Comparison of ENCODE assay signal across 9 mouse cellular contexts in the genomic region with DNA sequence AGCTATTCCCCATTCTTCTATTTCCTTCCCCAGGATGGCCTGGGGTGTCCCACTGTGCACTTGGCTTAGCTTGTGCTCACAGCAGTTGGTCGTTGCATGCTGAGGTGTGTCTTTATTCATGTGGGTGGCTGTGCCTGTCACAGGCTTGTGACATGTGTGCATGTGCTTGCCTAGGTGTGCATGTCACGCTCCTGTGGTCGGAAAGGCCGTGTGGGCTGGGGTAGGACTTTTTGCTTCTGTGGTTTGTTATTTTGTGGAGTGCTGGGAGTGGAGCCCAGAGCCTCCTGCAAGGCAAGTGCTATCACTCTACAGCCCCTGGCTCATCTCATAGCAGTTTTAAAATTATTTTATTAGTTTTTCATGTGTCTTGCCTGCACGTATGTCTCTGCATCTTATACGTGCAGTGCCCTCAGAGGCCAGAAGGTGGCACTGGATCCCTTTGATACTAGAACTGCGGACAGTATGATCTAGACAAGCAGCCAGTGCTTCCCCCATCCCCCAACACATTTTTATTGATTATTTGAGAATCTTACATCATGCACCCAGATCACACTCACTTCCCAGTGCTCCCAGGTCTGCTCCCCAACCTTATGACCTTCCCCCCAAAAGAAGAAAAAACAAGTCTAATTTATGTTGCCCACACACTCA. TPM values are rescaled to one million over a fixed set of nuclear protein-coding genes. Genes with fewer than 3 reads are reported as not detected.
DNase-seq lines count a peak whose midpoint lies in the region; ATAC-seq lines count a peak whose summit lies in the region.
"Had no signal": no experiment of that assay in that cellular context is flagged by ENCODE, and none has a peak within 500 bp of the region (broad histone marks: within the 10 kb centered on the region; RNA-seq: fewer than 3 reads in every experiment).

No protein-coding gene starts in this region.

- DNase-seq in heart, adult 8-10 months (ENCODE audit: low spot score) = peak; percentile 53
- DNase-seq in CD8-positive naive resting alpha-beta T cell, adult 2 months (ENCODE audit: low read depth in 2 of 2, low spot score in 2 of 2) = peak; percentile 53 to 71
- DNase-seq in c-Kit-negative CD71-positive TER-119-positive erythroid progenitor cells, embryonic 14.5 days (ENCODE audit: low read depth, low spot score) = peak; percentile 53
- peak; percentile 39 to 57 for DNase-seq in frontal cortex, postnatal 25 days (ENCODE audit: low spot score in 2 of 2)
- peak; percentile 65 for DNase-seq in lung, postnatal 25 days (ENCODE audit: low spot score)
- DNase-seq in spleen, postnatal 14 days (ENCODE audit: low spot score in 2 of 2) = peak; percentile 59 to 75

- WGBS in heart, embryonic 12.5 days = 52% methylated on average over 7 of the region's 7 CpGs
- 41% methylated on average over 7 of the region's 7 CpGs for WGBS in kidney, embryonic 15.5 days

- H3K9me3 ChIP-seq in heart, embryonic 12.5 days (replicated peaks) = no peaks in the 10 kb centered on the region
- no peaks in the 10 kb centered on the region for H3K9me3 ChIP-seq in kidney, embryonic 15.5 days (replicated peaks)
- H3K9me3 ChIP-seq: embryonic facial prominence, embryonic 12.5 days had no signal

- 0 out of 2 replicates have a peak, but pooled peaks cover 5% of the 10 kb centered on the region for H3K27me3 ChIP-seq in heart, embryonic 12.5 days (replicated peaks)
- no peaks in the 10 kb centered on the region for H3K27me3 ChIP-seq in kidney, embryonic 15.5 days

- H3K4me2 ChIP-seq in heart, embryonic 12.5 days = no peak overlapping the region
- no peak overlapping the region for H3K4me2 ChIP-seq in kidney, embryonic 15.5 days
- H3K4me2 ChIP-seq: embryonic facial prominence, embryonic 12.5 days had no signal

- H3K9ac ChIP-seq in heart, embryonic 12.5 days = no peak overlapping the region
- no peak overlapping the region for H3K9ac ChIP-seq in kidney, embryonic 15.5 days
- H3K9ac ChIP-seq: embryonic facial prominence, embryonic 12.5 days had no signal

- no peak overlapping the region for H3K4me3 ChIP-seq in heart, embryonic 12.5 days
- H3K4me3 ChIP-seq in kidney, embryonic 15.5 days (replicated peaks) = no peak overlapping the region
- H3K4me3 ChIP-seq: embryonic facial prominence, embryonic 12.5 days had no signal

- H3K36me3 ChIP-seq in heart, embryonic 12.5 days = no peaks in the 10 kb centered on the region
- H3K36me3 ChIP-seq in kidney, embryonic 15.5 days = no peaks in the 10 kb centered on the region
- H3K36me3 ChIP-seq: embryonic facial prominence, embryonic 12.5 days had no signal

- H3K4me1 ChIP-seq in heart, embryonic 12.5 days (replicated peaks) = peaks cover 29% of the 10 kb centered on the region
- peaks cover 38% of the 10 kb centered on the region for H3K4me1 ChIP-seq in kidney, embryonic 15.5 days

- H3K27ac ChIP-seq in heart, embryonic 12.5 days (ENCODE audit: poor library complexity, severe bottlenecking) = no peak overlapping the region
- 0 out of 2 replicates have a peak overlapping the region, but pooled peaks have one; percentile 15 for H3K27ac ChIP-seq in kidney, embryonic 15.5 days
- H3K27ac ChIP-seq: embryonic facial prominence, embryonic 12.5 days had no signal

- no peak for ATAC-seq in heart, embryonic 12.5 days (ENCODE audit: insufficient number of reproducible peaks, low FRiP score)
- ATAC-seq in kidney, embryonic 15.5 days (replicated peaks; ENCODE audit: low FRiP score) = no peak

RNA-seq across cellular contexts. Expression of a gene that starts 49.4 kb away (rescaled TPM):
- total RNA-seq in heart, adult 8-10 months (2022) = 10 to 100 TPM; 15.6 to 24.4 (median 17.1) TPM
- polyA plus RNA-seq in heart, embryonic 12.5 days (2016; fragmentation: Nextera tagmentation; extraction: Ambion mirVana) = 18.3 and 19.6 TPM in 2 replicates
- 47.8 and 49.4 TPM in 2 replicates for polyA plus RNA-seq in kidney, embryonic 15.5 days (2015; fragmentation: Nextera tagmentation; extraction: Ambion mirVana)
